Mouse (Mus musculus) embryonic stem cell, embryonic (primary cell): ENCODE measurements around the gene Them7.

ENCODE experiments used
- CTCF ChIA-PET, 4 experiments: fragments of 300-600 bp in 2 of 4; fragments of 350-600 bp in 2 of 4; sonication (Branson Sonifier 250); formaldehyde crosslinking; loops; one replicate each; lab custom pipeline; 2022; ENCODE audit warnings: inconsistent platforms in 2 of 4; lab: Charles Lee
- POLR2A ChIA-PET, 4 experiments: fragments of 300-600 bp in 2 of 4; fragments of 350-600 bp in 2 of 4; sonication (Branson Sonifier 250); formaldehyde crosslinking; loops; one replicate each; lab custom pipeline; 2022; ENCODE audit warnings: antibody characterized with exemption in 4 of 4, inconsistent platforms in 1 of 4; lab: Charles Lee

Gene Them7

DNA sequence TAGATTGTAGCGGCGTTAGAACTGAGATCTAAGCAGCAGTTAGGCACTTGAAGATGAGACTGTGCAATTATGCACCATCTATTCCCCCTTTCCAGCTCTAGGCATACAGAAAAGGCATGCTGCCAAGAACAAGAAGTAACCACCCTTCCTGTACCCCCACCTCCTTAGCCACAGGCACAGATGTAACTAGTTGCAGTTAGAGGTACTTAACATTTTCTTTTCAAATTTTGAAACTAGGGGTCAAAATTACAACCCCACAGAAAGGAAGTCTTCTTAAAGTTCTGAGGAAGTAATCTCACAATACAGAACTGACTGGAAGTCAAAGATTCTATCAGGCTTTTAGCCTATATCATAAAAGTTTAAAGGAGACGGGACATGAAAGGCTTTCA lies 861 bp downstream of the Them7 start:
- ChIA-PET POLR2A (interaction anchor here in 2 of 4 experiments (0.5 to 1.5 kb wide), 2 partner anchors 9 to 93 kb away, joined by 3 read pairs; no protein-coding TSS in a partner anchor), CTCF (interaction anchor here in 1 of 4 experiments (0.6 to 1.9 kb wide), 3 partner anchors 13 to 372 kb away, joined by 3 to 7 read pairs (median 4); no protein-coding TSS in a partner anchor)

DNA sequence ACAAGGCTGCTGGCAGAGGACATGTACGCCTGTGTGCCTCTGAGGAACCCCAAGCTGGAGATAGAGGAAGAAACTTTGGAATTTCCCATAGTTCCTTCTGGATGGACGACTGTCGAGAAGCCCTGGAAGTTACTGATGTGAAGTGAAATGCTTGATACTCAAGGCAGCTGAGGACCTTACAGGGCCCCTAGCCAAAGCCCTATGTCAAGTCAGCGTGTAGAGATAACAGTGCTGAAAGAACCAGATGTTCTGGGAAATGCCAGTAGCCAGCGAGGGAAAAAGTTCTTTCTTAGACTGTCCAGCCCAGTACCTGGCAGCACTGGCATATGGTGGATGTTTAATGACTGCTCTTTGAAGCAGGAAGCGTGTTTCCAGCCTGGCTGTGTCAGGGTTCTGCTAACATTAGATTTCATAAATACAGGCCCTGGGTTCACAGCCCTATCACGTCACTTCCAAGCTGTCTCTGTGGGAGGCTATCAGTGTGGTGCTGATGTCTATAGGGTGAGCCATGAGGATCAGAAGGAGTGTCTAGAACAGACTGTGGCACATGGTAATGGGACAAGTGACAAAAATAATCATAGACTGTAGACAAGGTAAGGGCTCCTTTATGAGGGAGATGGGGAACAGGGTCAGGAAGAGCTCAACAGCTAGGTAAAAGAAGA lies 2.3 kb downstream of the Them7 start:
- POLR2A ChIA-PET: interaction anchor here in 1 of 4 experiments (0.6 to 1.3 kb wide), 3 partner anchors 12 to 20 kb away, joined by 3 to 6 read pairs (median 4); no protein-coding TSS in a partner anchor
- CTCF ChIA-PET: no interaction called here

DNA sequence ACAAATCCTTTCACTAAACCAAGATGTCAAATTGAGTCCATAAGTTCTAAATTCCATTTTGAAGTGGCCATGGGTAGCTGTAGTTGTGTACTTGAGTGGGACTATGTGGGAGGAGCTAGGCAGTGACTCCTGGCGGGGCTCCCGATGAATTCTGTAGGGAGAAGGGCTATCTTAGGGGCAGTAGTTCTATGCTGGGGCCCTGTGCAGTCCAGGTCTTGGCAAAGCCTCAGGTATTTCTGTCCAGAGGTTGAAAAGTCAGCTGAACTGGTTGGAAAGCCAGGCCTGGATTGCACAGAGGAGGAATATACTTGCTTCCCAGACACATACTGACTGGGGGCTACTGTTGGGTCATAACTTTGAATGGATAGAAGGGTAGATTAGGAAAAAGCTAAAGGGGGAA lies 4.3 kb downstream of the Them7 start:
- ChIA-PET CTCF (interaction anchor here in 3 of 4 experiments (0.6 to 2.1 kb wide), 5 partner anchors 11 to 341 kb away, joined by 3 to 9 read pairs (median 4); no protein-coding TSS in a partner anchor), POLR2A (interaction anchor here in 1 of 4 experiments (0.6 kb wide), 1 partner anchor 320 kb away, joined by 4 read pairs; no protein-coding TSS in a partner anchor)

DNA sequence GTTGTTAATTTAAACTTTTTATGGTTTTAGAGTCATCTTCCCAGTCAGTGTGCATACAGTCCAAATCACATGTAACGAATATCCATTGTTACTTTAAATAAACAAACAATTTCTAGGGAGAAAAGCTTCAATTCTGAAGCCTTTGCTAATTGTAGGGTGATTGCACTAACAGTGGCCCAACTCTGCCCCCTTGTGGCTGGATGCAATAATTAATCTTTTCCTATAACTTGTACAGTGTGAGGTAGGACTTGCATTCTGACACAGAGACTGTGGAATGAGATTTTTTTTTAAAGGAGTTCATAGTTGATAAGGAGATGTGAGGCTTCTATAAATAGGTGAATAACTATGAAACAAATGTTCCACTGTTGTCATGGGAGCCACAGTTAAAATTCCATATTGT lies 6.2 kb downstream of the Them7 start:
- POLR2A ChIA-PET: no interaction called here
- CTCF ChIA-PET: interaction anchor here in 3 of 4 experiments (0.6 to 2.1 kb wide), 10 partner anchors 9 to 554 kb away, joined by 3 to 9 read pairs (median 3); no protein-coding TSS in a partner anchor

DNA sequence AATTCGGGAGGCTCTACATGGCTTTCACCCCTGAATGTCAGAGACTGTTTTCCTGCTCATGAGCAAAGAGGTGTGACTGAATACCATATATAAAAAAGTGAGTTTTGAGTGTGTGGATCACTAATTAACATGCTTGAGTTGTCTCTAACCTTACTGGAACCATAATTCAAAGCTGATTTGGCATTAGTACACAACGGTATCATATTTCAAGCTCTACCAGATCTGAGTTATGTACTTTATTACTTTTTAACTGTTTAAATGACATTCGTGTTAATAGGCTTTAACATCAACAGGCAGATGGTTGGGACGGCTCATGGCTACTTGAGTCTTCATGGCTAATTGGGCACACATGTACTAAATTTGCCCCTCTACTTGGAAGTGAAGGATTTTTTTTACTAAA lies 8.3 kb downstream of the Them7 start:
- ChIA-PET POLR2A (interaction anchor here in 1 of 4 experiments (0.5 kb wide), 1 partner anchor 644 kb away, joined by 4 read pairs; no protein-coding TSS in a partner anchor), CTCF (interaction anchor here in 1 of 4 experiments (1.0 kb wide), 1 partner anchor 11 kb away, joined by 3 read pairs; no protein-coding TSS in a partner anchor)

DNA sequence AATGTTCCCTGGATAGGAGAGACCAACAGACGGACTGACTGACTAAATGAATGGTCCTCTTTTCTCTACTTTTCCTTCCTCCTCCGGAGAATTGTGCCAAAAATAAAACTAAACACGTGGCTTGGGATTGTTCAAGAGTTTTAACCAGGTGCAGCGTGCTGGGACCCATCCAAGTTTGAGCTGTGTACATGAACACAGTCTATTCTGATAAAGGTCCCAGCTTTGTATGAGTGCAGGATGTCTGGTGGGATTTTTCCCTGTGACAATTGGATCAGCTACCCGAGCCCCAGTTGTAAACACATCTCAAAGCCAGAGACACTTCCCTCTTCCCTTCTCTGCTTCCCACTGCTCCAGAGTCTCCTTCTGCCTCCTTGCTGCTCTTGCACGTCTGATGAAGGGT lies 10.2 kb downstream of the Them7 start:
- POLR2A ChIA-PET: interaction anchor here in 1 of 4 experiments (0.6 to 1.2 kb wide), 2 partner anchors 10 to 501 kb away, joined by 3 to 4 read pairs; no protein-coding TSS in a partner anchor
- CTCF ChIA-PET: interaction anchor here in 1 of 4 experiments (1.0 kb wide), 1 partner anchor 25 kb away, joined by 3 read pairs; no protein-coding TSS in a partner anchor

DNA sequence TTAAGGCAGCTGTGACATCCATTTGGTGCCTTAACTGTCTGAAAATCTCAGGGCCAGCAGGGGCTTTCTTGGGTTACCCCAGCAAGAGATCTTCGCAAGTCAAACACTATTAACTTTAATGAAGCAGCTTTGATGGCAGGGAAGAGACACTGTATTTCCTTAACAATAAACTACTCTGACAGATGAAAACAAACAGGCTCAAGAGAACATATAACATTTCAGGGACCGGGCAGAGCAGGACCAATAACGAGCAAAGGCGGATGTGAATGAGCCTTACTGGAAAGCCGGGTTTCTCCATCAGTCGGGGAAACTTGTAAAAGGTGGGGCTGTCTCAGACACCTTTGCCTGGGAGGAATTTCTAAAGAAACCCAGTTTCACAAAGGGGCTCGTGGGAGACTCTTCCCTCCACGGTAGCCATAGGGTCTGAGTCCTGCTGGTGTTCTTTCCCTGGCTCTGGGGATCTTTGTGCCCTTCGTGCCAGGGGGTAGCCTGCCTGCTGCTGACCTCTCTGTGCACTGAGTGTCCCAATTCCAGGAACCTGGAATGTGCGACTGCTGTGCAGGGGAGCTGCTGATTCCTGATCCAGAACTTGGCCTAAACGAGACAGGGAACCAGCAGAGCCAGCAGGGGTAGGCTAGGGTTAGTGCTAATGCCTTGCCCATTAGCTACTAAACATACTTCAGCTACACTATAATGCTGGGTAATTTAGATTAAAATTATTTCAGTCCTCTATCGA lies 11.4 kb downstream of the Them7 start:
- ChIA-PET POLR2A (interaction anchor here in 1 of 4 experiments (0.6 to 1.2 kb wide), 4 partner anchors 8 to 29 kb away, joined by 3 to 6 read pairs (median 4); no protein-coding TSS in a partner anchor), CTCF (interaction anchor here in 1 of 4 experiments (1.0 to 1.2 kb wide), 2 partner anchors 24 to 105 kb away, joined by 3 read pairs; no protein-coding TSS in a partner anchor)

DNA sequence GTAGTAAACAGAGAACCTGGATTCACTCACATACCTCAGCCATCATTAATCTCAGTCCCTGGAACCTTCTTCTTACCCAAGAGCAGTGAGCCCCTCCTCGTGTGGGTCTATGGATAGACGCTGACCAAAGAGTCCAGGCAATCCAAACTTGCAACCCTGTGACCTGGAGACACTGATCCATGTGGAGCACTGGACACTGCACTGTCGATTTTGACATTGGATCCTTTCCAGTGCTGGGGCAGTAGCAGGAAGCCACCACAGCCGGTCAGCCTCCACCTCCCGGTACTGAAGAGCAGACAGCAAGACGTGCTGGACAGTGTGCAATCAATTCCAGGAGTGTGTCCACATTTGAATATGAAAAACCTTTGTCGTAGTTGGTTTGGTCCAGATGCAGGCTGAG lies 13.3 kb downstream of the Them7 start:
- ChIA-PET CTCF (interaction anchor here in 2 of 4 experiments (1.0 to 2.0 kb wide), 2 partner anchors 13 to 48 kb away, joined by 4 to 7 read pairs; partner anchors contain the start of gene Them7 (in 1 of the 2)), POLR2A (no interaction called here)

DNA sequence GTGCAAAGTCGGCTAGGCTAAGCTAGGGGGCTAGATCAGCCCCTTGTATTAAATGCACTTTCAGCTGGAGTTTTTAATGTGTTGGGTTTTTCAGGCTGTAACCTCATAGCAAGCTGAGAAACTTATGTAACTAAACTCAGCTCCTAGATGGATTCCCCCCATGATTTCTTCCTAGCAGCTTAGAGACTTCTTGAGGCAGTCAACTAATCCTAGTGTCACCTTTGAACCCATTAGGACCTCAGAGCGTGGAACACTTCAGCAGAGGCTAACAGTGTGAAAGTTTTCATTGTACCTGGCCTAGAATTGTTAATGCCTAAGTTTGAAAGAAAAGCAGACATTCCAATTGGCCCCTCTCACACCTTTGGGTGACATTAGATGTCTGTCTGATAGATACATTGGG lies 13.7 kb downstream of the Them7 start:
- ChIA-PET CTCF (interaction anchor here in 3 of 4 experiments (0.5 to 2.0 kb wide), 4 partner anchors 14 to 78 kb away, joined by 3 to 7 read pairs (median 4); partner anchors contain the start of gene Them7 (in 1 of the 3)), POLR2A (no interaction called here)

DNA sequence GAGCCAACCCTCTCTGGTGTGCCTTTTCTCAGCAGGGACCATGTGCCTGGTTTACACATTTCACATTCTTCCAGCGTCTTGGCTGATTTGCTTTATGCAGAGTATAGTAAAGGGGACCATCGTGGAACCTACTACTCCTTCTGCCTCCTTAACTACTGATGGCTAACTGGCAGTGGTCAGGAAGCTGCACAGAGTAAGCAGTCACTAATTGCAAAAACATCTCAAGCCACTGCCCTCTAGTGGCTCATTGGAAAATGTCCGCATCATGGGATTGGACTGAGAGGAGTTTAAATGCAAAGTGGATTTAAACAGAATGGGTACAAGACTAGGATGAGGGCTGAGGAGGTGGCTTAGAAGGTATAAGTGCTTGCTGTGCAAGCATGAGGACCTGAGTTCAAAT lies 14.7 kb downstream of the Them7 start:
- ChIA-PET CTCF (interaction anchor here in 3 of 4 experiments (0.6 to 1.3 kb wide), 5 partner anchors 9 to 79 kb away, joined by 3 to 4 read pairs (median 4); no protein-coding TSS in a partner anchor), POLR2A (interaction anchor here in 2 of 4 experiments (0.6 to 0.7 kb wide), 2 partner anchors 41 to 191 kb away, joined by 3 to 4 read pairs; no protein-coding TSS in a partner anchor)

DNA sequence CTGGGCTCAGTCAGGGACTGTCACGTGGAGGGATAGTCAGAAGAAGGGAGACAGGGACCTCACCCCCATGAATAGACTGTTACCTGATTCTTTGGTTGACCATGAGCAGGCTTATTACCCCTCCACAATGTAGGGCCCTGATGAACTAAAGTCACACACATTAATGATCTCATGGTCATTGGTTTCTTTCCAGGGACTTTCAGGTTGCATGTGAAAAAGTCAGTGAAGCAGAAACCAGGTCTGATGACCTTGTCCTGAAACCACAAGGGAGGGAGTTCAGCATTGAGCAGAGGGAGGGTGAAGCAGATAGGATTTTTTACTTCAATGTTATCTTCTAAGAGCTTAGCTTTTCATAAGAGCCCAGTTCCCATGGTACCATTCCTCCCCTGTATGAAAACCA lies 16.5 kb downstream of the Them7 start:
- POLR2A ChIA-PET: no interaction called here
- CTCF ChIA-PET: no interaction called here

DNA sequence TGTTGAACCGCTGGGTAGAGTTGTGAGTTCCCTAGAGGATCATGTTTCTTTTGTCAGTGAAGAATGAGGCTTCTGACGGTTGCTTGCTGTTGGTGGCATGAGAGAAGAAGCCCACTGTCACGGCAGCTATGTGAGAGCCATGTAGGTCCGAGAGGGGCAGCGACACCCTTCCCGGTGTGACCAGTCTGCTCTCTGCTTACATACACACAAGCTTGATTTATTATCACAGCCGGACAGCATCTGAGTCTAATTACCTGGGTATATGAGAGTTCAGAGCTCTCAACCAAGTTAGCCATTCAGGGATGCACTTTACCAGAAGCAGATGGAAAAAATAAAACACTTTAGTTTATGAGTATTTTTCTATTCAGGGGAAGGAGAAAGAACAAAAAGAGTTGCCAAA lies 18.8 kb downstream of the Them7 start:
- ChIA-PET POLR2A (no interaction called here), CTCF (interaction anchor here in 2 of 4 experiments (0.6 to 1.1 kb wide), 2 partner anchors 11 to 225 kb away, joined by 3 to 4 read pairs; no protein-coding TSS in a partner anchor)

DNA sequence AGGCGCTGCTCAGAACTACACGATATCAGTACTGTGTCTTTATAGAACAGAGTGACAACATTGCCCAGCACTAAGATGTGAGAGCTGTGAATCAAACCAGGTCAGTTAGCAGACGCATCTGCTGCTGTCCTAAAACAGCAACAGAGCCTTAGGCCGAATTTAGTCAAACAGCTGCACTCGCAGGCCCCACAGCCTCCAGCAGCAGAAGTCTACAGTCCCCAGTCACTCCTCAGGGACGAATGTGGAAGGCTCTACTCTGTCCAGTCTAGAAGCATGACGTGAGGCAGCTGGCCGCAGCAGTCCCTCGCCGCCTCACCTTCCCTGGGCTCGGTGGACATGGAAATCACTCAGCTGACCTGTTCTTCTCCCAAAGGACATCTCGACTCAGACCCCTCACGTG lies 20.6 kb downstream of the Them7 start:
- POLR2A ChIA-PET: interaction anchor here in 1 of 4 experiments (1.3 kb wide), 1 partner anchor 227 kb away, joined by 3 read pairs; no protein-coding TSS in a partner anchor
- CTCF ChIA-PET: interaction anchor here in 2 of 4 experiments (0.6 to 0.7 kb wide), 2 partner anchors 187 to 224 kb away, joined by 3 read pairs; no protein-coding TSS in a partner anchor

DNA sequence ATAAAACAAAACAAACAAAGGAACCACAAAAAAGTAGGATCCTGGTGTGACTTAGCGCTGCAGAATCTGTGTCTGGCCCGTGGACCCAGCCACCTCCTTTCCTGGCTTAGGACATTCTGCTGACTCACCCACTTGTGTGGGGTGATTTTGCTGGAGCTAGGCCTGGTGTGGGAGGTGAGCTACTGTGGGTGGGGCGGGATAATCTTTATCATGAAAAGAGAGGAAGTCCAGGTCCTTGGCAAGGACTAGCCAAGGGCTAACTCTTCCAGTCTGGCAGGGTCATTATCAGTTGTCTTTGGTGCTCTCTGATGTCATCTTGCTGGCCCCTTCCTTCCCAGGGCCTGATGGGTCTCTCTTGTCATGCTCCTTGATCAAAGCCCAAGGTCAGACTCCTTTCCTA lies 27.9 kb downstream of the Them7 start:
- ChIA-PET POLR2A (no interaction called here), CTCF (no interaction called here)

DNA sequence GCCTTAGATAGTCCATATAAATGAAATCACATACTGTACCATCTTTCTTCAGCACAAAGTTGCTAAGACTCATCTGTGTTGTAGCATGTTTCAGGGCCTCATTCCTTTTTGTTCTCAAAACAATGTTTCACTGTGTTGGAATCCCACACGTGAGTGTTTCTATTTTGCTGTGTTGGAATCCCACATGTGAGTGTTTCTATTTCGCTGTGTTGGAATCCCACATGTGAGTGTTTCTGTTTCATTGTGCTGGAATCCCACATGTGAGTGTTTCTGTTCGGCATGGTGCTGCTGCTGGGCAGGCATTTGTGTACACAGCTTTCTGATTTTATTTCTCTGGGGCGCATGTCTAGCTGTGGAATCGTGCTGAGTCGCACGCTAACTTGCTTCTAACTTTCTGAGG lies 28.7 kb downstream of the Them7 start:
- ChIA-PET CTCF (no interaction called here), POLR2A (interaction anchor here in 1 of 4 experiments (0.6 kb wide), 1 partner anchor 613 kb away, joined by 3 read pairs; no protein-coding TSS in a partner anchor)

DNA sequence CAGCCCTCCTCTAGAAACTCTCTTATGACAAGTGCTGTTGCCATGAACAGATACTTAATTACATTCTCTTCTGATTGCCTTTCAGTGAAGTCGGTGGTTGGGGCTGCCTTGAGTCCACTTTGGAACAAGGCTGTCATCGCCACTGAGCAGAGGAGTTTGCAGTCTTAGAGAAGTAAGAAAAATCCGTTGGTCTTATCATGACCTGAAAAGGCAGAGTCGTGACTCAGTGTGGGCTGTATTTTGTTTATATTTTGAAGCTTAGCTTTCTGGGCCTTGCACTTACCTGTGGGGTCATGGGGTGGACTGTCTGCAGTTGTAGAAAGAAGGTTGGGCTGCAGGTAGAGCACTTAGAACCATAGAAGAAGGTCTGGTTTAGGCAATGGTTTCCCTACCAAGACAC lies 31.3 kb downstream of the Them7 start:
- ChIA-PET POLR2A (no interaction called here), CTCF (no interaction called here)

DNA sequence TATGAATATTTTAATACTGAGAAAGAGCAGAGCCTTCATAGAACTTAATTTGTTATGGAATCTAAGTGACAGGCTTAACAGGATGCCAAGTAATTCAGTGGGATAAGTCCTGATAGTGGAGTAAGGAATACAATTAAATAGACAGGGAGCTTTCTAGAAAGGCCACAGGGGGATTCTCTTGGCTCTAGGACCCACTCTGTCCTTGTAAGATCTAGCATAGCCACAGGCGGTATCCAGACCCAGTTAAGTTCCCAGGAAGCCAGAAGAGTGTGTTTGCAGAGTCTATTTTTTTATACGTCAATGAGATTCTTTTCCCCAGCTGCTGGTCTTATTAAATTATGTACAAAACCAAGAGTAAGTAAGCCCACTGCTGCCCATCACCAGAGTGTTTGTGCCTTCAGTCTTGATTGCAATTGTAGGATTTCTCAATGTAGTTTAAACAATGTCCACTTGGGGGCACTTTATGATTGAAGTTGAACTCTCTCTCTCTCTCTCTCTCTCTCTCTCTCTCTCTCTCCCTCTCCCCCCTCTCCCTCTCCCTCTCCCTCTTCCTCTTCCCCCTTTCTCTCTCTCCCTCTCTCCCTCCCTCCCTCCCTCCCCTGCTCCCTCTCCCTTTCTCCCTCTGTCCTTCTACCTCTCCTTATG lies 32.4 kb downstream of the Them7 start:
- POLR2A ChIA-PET: no interaction called here
- CTCF ChIA-PET: no interaction called here

DNA sequence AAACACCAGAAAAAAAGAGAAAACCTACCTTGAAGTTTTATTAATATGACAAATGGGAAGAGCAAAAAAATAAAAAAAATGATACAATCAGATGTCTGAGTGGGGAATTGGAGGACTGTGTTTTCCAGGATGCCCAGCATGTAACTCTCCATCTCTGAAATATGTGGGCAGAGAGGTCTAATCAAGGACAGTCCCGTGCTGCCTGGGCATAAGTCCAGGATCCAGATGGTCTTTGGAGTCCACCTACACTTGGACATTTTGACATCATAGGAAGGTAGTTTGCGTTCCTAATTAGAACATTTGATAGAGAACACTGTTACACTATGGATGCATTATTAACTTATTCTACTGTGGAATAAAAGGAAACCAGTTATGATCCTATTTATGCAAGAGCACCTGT lies 33.3 kb downstream of the Them7 start:
- ChIA-PET POLR2A (no interaction called here), CTCF (no interaction called here)
